Mouse (Mus musculus) CD4-positive, CD25-positive, alpha-beta regulatory T cell, adult 2 months (primary cell): Measurements from ENCODE around the gene Ap3d1.

Experiments used
- DNase-seq: peaks from one replicate; pipeline ENCODE4 v3.0.0-alpha.2; 2012; ENCODE audit warnings: low read depth, low spot score

Ap3d1 gene

DNA sequence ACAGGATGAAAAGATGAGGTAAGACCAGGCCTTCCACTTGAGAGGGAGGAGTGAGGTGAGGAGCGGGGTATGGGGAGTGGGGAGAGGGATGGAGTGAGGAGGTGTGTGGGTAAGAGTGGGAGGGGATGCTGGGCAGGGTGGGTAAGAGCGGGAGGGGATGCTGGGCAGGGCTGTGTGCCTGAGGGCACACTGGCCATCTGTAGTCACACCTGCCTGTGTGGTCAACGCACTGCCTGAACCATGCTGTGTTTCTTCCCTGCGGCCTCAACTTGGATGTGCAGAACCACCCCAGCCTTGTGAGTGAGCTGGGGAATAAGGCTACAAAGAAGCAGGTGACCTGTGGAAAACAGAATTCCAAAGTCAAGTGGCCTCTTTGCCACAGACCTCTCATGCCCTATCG, 37.6 kb downstream of the Ap3d1 start:
- no peak for DNase-seq

DNA sequence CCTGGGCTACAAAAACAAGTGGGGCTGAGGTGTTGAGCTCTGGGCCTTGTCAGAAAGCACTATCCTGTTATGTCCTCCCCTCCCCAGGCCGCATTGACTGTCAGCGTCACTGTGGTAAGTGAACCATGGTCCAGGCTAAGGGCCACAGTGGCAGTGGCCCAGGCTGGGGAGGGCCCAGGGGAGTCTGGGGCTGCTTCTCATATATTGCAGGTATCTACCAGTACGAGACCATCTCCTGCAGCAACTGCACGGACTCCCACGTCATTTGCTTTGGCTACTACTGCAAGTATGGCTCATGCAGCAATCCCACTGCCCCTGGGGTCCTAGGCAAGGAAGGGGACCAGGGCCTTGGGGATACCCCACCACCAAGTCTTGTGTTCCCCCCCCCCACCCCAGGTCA, 38.4 kb downstream of the Ap3d1 start:
- DNase-seq = no peak

DNA sequence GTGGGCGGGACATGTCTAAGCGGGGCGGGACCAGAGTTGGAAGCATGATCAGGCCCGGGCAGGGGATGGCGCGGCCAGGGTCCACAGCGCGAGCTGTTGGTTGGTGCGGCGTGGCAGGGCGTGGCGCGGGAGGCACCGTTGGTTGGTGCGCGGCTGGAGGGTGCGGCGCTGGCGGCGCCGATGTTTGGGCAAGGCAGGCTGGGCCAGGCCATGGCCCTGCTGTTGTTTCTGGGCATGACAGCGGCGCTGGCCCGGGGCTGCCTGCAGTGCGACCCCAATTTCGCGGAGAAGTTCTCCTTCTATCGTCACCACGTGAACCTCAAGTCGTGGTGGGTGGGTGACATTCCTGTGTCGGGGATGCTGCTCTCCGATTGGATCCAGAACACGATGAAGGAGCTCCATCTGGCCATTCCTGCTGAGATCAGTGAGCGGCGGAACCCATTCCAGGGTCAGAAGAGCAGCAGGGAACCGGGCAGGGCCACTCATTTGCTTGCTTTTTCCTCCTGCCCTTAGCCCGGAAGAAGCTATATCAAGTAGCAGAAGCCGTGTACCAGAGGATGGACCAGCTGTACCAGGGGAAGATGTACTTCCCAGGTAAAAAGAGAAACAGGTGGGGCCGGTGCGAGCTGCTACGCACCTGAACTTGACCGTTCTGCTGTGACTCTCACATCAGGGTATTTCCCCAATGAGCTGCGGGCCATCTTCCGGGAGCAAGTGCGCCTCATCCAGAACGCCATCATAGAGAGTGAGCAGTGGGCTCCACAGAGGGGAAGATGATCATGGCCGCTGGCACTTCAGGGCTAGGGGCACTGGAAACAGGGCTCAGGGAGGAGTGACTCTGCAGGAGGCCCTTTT, 39.3 kb downstream of the Ap3d1 start:
- peak; percentile 94 for DNase-seq

DNA sequence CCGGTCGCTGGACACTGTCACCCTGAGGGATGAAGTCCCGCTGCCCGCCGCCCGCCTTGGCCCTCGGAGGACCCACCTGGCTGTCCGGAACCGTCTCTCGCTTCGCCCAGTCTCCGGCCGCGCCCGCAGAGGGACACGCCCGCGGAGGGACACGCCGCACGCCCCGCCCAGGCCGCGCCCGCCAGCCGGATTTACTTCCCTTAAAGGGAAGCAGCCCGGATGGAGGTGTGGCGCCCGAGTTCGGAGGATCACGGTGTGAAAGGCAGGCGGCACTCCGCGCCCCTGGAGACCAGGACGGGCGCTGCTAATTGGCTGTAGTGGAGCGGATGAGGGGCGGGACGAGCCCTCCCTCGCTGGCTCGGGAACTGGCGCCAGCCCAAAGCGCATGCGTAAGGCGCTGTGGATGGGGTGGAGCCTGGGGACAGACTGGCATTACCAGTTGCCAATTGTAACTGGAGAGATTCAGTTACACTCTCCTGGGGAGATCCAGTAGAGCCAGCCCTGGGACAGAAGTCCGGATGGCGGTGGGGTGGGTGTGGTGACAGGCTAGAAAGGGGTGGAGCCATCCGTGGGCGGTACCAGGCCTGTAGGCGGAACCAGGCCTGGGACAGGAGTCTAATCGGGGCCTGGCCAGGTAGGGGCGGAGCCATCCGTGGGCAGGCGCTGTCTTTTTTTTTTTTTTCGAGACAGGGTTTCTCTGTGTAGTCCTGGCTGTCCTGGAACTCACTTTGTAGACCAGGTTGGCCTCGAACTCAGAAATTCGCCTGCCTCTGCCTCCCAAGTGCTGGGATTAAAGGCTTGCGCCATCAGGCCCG, 40.1 kb downstream of the Ap3d1 start, which contains the start of the genes Mob3a and Izumo4:
Mob3a (minus strand) TSS at position 257 of the 815 bp plus-strand sequence.
Izumo4 (plus strand) TSS at position 464 of the 815 bp plus-strand sequence.
- DNase-seq = peak; percentile 100

DNA sequence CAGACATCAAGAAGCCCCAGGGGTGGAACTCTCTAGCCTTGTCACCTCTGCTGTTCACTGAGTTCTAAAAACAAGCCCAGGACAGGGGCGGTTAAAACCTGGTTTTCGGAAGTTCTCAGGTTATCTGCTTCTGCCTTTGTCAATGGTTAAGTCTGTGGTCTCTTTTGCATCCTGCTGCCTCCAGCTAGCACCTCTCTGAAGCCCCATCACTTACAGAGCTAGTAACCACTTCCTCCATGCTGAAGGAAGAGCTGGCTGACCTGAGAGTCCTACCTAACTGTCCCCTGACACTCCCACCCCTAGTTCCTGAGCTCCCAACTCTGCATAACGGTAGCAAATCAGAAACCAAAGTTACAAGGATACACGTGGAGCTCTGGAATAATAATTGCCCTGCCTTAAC, 41.3 kb downstream of the Ap3d1 start:
- peak; percentile 83 for DNase-seq

DNA sequence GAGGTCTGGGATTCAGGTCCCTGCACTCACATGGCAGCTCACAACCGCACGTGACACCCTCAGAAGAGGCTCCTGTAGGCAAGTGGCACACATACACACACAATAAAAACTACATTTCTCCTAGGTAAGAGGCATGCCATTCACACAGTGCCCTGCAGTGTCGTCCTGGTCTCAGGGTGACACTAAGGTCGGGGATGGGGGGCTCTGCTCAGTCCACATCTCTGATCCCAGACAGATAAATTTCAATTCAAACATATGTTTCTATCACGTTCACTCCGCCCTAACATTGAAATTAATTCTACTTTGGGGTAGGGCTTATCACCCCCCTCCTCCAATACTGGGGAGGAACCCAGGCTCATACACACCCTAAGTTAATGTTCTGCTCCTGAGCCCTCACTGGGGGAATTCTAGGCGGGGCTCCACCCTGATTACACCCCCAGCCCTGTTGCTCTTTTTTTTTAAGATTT, 42.0 kb downstream of the Ap3d1 start:
- peak; percentile 53 for DNase-seq

DNA sequence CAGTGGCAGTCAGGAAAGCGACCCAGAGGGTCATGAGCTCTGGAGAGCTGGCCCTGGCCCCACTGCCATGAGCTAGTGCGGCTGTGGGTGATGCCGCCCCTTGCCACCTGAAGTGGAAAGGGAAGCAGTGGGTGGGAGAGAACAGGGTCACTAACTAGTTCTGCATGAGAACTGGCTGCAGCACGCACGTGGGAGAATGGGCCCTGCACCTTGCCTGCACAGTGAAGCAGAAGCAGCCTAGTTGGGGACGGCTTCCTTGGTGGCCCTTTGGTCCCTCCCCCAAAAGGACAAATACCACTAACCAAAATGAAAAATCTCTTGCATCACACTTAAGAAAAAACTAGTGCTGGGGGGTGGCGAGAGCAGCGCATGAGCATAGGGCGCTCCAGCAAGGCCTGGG, 43.5 kb downstream of the Ap3d1 start:
- peak; percentile 50 for DNase-seq

DNA sequence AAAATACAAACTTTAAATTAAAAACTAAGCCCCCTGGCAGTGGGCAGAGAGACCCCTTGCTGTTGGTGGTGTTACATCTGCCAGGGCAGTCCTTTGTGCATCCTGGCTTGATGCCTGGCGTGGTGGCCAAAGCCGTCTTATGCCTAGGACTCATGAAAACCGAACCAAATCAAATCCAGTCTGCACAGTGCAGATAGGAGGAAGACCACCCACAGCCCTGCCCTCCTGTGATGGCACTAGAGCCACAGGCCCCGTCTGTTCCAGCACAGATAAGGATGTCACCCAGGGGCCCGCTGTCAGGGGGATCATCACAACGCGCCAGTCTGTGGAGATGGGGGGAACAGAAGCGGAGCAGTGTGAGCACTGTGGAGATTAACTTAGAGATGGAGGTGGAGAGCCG, 44.3 kb downstream of the Ap3d1 start:
- DNase-seq = no peak

DNA sequence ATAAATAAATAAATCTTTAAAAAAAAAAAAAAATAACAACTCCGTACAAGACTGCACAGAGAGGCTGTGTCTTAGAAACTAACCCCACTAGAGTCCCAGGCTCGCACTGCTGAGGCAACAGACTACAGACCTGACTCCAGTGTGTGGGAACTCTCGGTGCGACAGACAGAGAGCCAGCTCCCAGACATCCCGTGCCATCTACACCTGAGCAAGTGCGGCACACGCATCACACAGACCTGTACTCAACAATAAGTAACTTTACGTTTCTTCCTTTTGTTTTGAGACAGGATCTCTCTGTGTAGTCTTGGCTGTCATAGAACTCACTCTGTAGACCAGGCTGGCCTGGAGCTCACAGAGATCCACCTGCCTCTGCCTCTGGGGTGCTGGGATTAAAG, 44.7 kb downstream of the Ap3d1 start:
- peak; percentile 55 for DNase-seq

DNA sequence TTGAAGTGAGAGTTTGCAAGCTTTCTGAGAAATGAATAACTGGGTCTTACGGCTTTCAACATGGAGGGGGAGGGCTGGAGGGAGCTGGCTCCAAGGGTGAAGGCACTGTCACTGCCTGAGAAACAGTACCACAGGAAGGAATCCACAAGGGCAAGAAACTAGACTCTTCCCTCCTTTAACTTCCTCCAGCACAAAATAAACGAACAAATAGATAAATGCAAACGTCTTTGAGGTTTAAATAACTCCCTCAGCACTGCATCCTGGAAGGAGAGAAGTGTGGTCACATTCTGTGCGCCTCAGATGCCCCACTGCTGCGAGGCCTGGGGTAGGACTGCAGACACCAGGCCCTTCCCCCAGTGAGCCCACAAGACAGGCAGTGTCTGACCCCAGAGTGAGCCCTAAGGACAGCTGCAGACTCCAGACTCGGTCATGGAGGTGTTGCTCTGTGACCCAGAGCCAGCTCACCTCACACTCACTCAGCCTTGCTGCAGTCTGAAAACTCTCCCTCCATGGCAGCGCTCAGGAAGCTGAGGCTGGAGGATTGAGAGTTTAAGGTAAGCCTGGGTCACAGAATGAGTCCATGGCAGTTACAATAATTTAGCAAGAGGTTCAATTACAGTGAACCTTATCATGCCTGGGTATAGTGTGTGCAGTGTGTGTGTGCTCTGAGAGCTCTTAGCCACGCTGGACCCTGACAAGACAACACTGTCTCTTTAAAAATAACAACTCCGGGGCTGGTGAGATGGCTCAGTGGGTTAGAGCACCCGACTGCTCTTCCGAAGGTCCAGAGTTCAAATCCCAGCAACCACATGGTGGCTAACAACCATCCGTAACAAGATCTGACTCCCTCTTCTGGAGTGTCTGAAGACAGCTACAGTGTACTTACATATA, 45.3 kb downstream of the Ap3d1 start:
- peak; percentile 47 for DNase-seq

DNA sequence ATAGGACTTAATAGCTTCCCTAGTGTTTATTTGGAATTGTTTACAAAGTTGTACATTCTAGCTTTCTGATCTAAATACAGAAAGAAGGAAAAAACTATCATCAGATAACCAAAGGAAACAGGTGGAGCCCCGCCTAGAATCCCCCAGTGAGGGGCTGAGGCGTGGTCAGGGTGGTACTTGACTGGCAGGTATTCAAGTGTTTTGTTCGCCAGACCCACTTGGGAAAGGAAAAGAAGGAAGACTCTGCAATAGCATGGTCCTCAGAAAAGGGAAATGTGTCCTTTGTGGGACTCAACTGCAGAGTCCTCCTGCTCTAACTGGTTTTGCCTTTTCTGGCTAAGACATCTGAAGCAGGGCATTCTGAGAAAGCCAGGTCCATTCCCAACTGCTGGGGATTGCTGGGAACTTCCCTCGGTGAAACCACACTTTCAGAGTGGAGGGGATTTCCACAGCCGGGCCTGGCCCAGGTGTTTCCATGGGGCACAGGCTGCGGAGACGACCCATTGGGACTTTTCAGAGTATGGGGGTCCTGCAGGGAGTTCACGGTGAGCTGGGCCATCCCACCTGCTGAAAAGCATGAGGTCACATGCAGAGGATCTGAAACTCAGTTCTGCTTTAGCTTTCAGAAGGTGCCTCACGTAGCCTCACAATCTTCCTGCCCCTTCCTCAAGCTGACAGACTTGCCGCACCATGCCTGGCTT, 46.1 kb downstream of the Ap3d1 start:
- DNase-seq = peak; percentile 78

DNA sequence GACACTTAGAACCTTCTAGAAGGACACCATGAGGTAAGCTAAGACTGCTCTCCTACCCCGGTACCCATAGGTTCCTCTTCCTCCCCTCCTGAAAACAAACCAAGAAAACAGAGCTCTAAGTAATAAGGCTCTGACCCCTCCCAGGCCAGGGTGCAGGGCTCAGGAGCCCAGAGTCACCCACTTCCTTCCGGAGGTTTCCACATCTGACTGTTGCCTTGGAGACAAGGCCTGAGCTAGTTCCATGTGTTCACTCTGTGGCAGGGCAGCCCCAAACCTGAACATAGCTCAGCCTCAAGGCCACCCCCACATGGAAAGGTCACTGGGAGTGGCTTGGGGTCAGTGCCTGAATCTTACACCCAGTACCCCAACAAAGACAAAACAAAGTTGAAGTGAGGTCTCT, 46.9 kb downstream of the Ap3d1 start:
- DNase-seq = peak; percentile 93

DNA sequence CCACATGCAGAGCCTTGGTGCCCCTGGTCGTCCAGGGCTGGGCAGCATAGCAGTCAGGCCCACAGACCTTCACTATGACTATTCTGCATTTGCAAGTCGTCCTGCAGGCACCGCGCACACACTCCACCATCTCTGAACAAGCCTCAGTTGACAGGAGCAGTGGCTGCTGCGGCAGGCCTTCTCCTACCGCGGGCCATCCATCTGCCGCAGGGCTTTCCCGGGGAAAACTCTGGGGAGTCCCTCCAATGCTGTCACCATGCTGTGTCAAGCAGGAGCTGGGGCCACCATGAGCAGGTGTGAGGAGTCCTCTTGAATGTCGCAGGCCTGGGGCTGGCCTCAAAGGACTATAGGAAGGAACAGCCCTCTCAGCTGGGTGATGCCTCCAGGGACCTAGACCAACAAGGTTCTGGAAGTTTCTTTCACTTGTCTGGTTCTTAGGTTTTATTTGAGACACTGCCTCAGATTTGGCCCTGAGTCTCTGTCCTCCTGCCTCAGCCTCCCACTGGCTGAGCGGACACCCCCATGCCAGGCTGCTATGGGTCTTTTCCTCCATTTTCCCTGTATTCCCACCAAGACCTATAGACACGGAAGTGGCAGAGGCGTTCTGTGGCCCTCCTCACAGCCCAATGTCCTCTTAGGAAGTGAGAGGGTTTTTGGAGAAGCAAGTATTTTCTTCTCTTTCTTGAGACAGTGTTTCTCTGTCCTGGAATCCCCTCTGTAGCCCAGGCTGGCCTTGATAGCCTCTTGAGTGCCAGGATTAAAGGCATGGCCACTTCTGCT, 47.7 kb downstream of the Ap3d1 start:
- peak; percentile 44 for DNase-seq

DNA sequence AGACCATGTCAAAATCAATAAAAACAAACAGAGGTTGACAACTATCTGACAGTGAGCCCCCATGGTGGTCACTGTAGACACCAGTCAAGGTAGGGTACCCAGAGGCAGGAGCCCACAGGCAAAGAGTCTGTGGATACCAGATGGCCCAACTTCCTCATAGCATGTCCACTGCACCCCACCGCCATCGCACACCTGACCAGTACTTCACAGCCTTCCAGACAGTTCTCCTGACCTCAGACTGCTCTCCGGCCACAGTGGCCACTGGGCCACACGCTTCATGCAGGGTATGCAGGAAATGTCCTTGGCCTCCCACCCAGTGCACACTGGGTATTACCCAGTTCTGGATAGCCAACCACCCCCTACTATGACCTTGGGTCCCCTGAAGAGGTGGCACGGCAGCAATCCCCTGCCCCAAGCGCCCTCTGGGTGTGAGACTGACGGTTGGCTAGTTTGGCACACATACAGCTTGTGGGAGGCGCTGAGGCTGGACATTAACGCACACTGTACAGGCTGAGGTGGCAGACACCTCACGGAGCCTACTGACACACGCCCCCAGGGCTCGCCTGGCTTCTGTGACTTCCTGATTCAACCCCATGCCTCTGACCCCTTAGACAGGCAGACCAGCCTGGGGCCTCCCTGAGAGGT, 48.5 kb downstream of the Ap3d1 start:
- DNase-seq = peak; percentile 35

DNA sequence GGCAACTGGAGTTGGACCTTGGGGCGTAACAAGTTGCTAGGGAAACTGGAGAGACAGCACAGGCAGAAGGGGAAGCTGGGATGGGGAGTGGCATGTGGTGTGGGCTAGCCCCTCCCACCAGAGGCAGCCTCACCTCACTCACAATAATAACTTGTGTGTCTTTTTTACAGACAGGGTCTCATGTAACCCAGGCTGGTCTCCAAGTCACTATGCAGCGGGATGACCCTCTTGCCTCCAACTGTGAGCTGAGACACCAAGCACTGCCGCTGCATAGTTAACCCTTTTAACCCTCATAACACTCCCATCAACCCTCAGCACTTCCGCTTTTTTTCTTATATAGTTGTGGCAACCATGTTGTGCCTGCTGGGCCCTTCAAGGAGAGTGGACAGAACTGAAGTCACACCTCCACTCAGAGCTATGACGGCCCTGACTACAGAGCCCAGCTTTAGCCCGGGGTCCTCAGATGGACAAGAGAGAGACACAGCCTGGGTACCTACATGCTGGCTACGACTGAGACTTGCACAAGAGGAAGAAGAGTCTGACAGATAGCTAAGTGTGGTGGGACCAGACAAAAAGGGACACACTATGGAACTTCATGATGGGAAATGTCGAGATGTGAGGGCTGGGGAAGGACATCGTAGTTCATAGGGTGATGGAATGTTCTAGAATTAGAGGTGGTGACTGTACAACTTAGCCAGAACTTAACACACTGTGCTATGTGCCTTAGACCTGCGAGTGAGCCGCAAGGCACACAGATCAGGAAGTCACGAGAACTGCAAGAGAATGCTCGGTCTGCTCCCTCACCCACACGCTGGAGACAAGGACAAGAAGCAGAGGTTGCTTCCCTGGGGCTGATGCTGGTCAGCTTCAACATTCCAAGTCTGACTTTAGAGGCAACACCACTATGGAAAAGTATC, 49.6 kb downstream of the Ap3d1 start:
- DNase-seq = peak; percentile 71

DNA sequence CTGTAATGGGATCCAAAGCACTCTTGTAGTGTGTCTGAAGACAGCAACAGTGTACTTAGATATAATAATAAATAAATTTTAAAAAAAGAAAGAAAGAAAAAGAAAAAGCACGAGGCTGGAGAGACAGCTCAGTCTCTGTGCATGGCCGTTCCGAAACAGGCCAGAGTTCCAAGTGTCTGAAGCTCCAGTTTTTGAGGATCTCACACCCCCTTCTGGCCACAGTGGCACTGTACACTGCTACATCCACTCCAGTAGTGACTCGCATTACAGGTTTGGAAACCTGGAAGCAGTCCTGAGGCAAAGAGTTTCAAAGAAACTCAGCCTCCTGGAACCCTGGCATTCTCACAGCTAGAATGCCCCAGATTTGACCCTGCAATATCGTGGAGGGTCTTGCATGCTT, 54.2 kb downstream of the Ap3d1 start:
- DNase-seq = peak; percentile 86

DNA sequence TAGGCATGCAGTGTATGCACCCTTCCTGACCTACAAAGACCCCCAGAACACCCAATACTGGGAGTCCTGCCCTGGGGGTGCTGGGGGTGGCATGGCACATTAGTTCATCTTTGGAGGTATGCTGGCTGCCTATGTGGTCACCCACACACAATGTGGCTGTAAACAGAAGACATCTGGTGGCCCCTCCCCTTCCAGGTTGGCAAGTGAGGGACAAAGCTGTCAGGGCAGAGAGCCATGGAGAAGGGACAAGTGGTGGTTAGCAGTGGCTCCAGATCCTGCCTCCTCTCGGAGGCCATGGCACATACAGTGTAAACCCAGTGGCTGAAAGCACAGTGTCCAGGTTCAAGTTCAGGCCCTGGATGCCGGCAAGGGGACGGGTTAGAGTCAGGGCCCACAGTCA, 55.4 kb downstream of the Ap3d1 start:
- no peak for DNase-seq

DNA sequence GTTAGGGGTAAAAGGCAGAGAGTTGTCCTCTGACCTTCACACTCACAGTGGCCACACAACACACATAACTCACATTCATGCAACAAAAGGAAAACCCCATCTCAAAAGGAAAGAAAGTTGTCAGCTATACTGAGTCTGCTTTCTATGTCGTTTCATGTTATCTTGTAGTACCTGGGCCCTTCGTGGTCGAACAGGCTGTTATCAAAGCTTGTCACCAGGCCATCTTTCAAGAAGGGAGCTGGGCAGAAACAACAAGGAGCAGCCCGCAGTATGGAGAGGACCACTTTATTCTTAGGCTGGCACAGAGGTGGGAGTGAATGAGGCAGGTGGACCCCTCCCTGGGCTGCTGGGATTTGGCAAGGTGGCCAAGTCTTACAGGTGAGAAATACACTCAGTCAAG, 57.1 kb downstream of the Ap3d1 start:
- no peak for DNase-seq

DNA sequence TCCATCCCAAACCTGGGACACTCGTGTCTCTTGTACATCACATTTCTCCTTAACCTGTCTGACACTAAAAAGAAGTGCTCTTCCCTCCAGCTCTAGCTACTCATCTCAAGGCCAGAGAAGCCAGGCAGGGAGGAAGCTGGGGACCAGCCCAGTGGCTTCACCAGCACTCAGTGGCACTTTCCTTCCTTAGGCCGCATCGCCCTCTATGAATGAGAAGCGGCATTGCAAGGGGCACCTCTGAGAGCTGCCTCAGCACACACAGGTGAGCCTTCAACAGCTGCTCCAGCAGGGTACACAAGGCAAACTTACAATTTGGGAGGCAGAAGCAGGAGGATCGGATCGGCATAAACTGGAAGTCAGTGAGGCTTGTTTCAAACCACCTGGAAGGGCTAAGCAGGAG, 57.9 kb downstream of the Ap3d1 start:
- peak; percentile 89 for DNase-seq
